Mouse (Mus musculus) adrenal gland, postnatal 25 days (tissue): ENCODE measurements around the gene Ulk3. TPM values are rescaled to one million over a fixed set of nuclear protein-coding genes. Genes with fewer than 3 reads are reported as not detected.

Experiments
- DNase-seq: peaks from one replicate; pipeline ENCODE4 v3.0.0; 2021; ENCODE audit warnings: mixed read lengths
- long read RNA-seq: library from polyadenylated mRNA; stranded (forward); transcript quantifications from one replicate; pipeline ENCODE4 v2.0.0, GENCODE M21; 2021
- total RNA-seq: library from RNA; stranded (reverse); gene quantifications from 2 replicates; pipeline ENCODE4 v1.2.3, GENCODE M21; 2021

The Ulk3 gene
- total RNA-seq = 18.3 and 27.5 TPM in 2 replicates
- long read RNA-seq, partial matches to known transcripts = 0 of 4 reads
- long read RNA-seq, other reads (novel, unspliced or antisense) = 3 of 4 reads

GRCm38 (mm10) chr9:57589224-57590126 lies at the start of gene Ulk3:
Gene Ulk3 (plus strand): TSS chr9:57589452.
- peak; percentile 84 for DNase-seq

GRCm38 (mm10) chr9:57539550-57539949 lies 49.7 kb upstream of the Ulk3 start:
- DNase-seq = no peak

- DNase-seq = no peak
These were observed 47.9 kb upstream of the Ulk3 start for GRCm38 (mm10) chr9:57541312-57541711.

- no peak for DNase-seq
These were observed 45.3 kb upstream of the Ulk3 start for GRCm38 (mm10) chr9:57543951-57544350.

- no peak for DNase-seq
These were observed 42.0 kb upstream of the Ulk3 start for GRCm38 (mm10) chr9:57547287-57547686.

- no peak for DNase-seq
These were observed 41.4 kb upstream of the Ulk3 start for GRCm38 (mm10) chr9:57547869-57548268.

GRCm38 (mm10) chr9:57549186-57549585 lies 40.1 kb upstream of the Ulk3 start:
- no peak for DNase-seq

GRCm38 (mm10) chr9:57550126-57550862 lies 39.0 kb upstream of the Ulk3 start:
- DNase-seq = peak; percentile 49

GRCm38 (mm10) chr9:57552139-57552887 lies 36.9 kb upstream of the Ulk3 start, which contains the start of gene Mpi:
Gene Mpi (minus strand): TSS chr9:57552763.
- DNase-seq = peak; percentile 73

GRCm38 (mm10) chr9:57553119-57553518 lies 36.1 kb upstream of the Ulk3 start:
- no peak for DNase-seq

GRCm38 (mm10) chr9:57554753-57555152 lies 34.5 kb upstream of the Ulk3 start:
- DNase-seq = no peak

- no peak for DNase-seq
These were observed 32.0 kb upstream of the Ulk3 start for GRCm38 (mm10) chr9:57557215-57557614.

- no peak for DNase-seq
These were observed 30.6 kb upstream of the Ulk3 start for GRCm38 (mm10) chr9:57558625-57559024.

- no peak for DNase-seq
These were observed 29.7 kb upstream of the Ulk3 start for GRCm38 (mm10) chr9:57559568-57559967.

- DNase-seq = no peak
These were observed 29.0 kb upstream of the Ulk3 start for GRCm38 (mm10) chr9:57560263-57560662.

GRCm38 (mm10) chr9:57560861-57561710 lies 28.2 kb upstream of the Ulk3 start, which contains the start of gene Scamp2:
Gene Scamp2 (plus strand): TSS chr9:57560943.
- peak; percentile 94 for DNase-seq

GRCm38 (mm10) chr9:57561711-57562099 lies 27.5 kb upstream of the Ulk3 start:
- no peak for DNase-seq

- DNase-seq = no peak
These were observed 26.3 kb upstream of the Ulk3 start for GRCm38 (mm10) chr9:57562896-57563372.

- DNase-seq = no peak
These were observed 24.6 kb upstream of the Ulk3 start for GRCm38 (mm10) chr9:57564609-57565008.

- DNase-seq = no peak
These were observed 23.5 kb upstream of the Ulk3 start for GRCm38 (mm10) chr9:57565741-57566221.

- DNase-seq = no peak
These were observed 22.4 kb upstream of the Ulk3 start for GRCm38 (mm10) chr9:57566846-57567245.
